Mouse (Mus musculus) adipocyte (in vitro differentiated cells): ENCODE measurements at regions not wholly inside any gene's neighbourhood (a gene's known extent, or its start where the extent isn't known, plus 50 kb on each side); places are given as distances from the start of the nearest gene placed in this dataset.

Source experiments
- DNase-seq: peaks from one replicate; pipeline ENCODE4 v3.0.0-alpha.2; 2016; ENCODE audit warnings: low spot score

- DNase-seq, result no peak
Observed at GRCm38 (mm10) chr10:17654308-17654858, 68.6 kb upstream of the Cited2 start.

GRCm38 (mm10) chr10:17655459-17656051 lies 67.5 kb upstream of the Cited2 start:
- DNase-seq, result no peak

GRCm38 (mm10) chr10:17656305-17656704 lies 66.7 kb upstream of the Cited2 start:
- no peak for DNase-seq

GRCm38 (mm10) chr10:17656872-17657482 lies 66.0 kb upstream of the Cited2 start:
- DNase-seq, result no peak

GRCm38 (mm10) chr10:17659575-17659974 lies 63.4 kb upstream of the Cited2 start:
- no peak for DNase-seq

- DNase-seq, result no peak
Observed at GRCm38 (mm10) chr10:17660836-17661452, 62.1 kb upstream of the Cited2 start.

- DNase-seq, result no peak
Observed at GRCm38 (mm10) chr10:17666089-17666488, 56.9 kb upstream of the Cited2 start.

GRCm38 (mm10) chr10:17669401-17669800 lies 53.6 kb upstream of the Cited2 start:
- DNase-seq, result no peak
